Mouse (Mus musculus): ENCODE data around the gene Timm10b. TPM values are rescaled to one million over a fixed set of nuclear protein-coding genes. Genes with fewer than 3 reads are reported as not detected.

The Timm10b gene
- 70.9 and 75.0 TPM in 2 replicates for polyA plus RNA-seq (2012; rRNA removed)

DNA sequence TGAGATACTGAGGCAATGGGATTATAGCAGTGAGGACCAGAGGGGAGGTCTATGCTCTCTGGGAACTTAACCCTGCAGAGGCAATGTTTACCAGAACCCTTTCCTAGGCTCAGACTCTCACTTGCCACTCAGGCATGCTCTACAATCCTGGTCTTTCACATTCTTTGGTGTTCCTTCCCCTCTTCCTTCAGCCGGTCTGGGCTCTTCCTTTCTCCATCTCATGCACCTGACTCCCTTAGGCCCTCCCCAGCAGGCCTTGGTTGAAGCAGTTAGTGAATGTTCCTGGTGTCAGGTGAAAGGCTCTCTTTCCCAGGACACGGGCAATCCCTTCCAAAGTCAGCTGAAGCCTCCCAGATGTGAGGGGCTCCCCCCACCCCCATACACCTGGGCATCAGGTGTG, at the start of gene Timm10b:
TSS of gene Timm10b (plus strand) at position 301 of the 400 bp plus-strand sequence.

DNA sequence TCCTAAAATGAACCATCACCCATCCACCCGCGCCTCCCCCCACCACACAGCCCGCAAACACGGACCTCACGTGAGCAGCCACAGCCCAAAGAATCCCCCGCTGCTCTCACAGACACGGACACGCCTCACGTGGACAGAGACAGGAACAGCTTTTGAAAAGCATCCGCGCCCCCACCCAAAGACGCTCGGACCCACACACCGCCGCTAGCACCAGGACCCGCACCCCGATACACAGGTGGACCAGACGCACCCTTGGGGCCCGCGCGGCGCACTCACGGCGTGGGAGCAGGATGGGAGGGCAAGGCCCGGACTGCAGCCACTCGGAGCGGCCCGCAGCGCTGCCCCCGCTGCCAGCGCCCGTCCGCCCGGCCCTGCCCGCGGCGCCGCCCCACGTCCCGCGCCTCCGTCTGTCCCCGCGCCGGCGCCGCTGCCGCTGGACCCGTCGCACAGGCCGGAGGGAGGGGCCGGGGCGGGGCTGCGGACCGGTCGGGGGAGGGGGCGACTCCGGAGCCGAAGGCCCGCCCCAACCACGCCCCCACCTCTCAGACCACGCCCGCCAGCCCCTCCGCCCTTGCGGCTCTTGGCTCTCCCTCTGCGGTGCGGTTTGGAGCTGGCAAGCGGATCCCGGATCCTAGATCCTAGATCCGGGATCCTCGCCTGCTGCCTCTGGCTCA, 6.6 kb upstream of the Timm10b start, which contains the start of gene Trim3:
TSS of gene Trim3 (minus strand) at position 445 of the 674 bp plus-strand sequence.

DNA sequence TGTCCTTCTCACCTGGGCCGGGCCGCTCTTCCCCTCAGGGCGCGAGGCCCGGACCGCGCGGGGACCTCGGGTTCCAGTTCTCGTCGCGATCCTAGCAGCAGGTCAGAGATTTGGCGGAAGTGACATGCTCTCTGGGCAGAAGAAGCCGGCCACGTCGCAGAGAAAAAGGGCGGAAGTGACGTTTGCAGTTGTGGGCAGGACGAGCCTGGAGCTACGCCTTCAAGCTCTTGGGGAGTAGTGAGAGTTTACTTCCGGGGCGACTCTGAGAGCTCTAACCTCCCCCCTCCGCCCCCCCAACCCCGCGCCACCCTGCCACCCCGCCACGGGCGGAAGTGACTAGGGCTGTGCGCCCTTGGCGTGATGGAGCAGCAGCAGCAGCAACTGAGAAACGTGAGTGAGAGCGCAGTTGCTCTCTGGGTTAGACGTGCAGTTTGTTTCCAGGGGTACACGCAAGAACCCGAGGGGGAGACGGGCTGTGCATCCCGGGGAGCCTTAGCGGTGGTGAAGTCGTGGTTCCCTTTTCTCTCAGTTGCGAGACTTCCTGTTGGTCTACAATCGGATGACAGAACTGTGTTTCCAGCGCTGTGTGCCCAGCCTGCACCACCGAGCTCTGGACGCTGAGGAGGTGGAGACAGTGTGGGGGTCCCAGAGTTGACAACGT, 507 bp downstream of the Timm10b start, which contains the start of the genes Arfip2 and Gm45799:
TSS of gene Arfip2 (minus strand) at position 184 of the 661 bp plus-strand sequence.
TSS of gene Gm45799 (plus strand) at position 320 of the 661 bp plus-strand sequence.

DNA sequence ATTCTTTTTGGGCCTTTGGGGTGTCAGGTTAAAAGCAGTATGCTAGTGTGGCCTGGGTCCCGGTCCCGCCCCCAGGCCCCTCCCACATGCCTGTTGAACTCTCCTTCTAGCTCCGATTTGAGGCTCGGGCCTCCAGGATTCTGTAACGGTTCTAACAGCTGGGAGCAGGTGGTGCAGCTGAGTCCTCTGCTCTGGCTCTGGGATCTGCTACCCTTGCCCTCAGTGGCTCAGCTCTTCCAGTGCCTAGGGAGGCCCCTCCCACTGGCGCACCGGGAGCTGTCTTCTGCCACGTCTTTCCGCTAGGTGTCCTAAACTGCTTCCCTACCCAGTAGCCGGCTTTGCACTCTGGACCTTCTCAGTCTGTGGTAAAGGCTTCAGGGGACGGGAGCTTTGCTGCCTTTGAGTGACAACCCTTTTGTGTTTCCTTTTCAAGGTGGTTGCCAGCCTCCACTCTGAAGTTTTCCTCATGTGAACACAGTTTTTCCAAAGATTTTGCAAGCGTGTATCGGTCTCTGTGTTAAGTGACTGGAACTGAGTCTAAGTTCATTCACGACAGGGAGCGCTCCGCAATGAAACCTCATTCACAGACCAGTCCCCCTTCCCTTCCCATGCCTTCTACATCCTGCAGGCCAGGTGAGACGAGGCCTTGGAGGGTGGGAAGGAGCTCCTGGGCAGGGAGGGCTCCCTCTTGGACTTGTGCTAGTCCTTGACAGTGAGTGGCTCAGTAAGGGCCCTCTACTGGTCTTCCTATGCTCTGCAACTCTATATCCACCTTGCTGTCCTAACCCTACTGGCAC, 11.0 kb downstream of the Timm10b start, which contains the start of gene Dnhd1:
TSS of gene Dnhd1 (plus strand) at position 189 of the 797 bp plus-strand sequence.

Other genes with a start within 250 kb of the Timm10b start
- 11.2 and 15.3 TPM in 2 replicates for gene Fam160a2, start 240.0 kb upstream of the Timm10b start, polyA plus RNA-seq (2012; rRNA removed)
- gene Cnga4, start 235.5 kb upstream of the Timm10b start, polyA plus RNA-seq (2012; rRNA removed) = 0.02 and 0.04 TPM in 2 replicates
- not detected in 2 replicates for gene Cckbr, start 214.3 kb upstream of the Timm10b start, polyA plus RNA-seq (2012; rRNA removed)
- gene Cavin3, start 157.8 kb upstream of the Timm10b start, polyA plus RNA-seq (2012; rRNA removed) = 4.1 and 4.9 TPM in 2 replicates
- 12.1 and 14.5 TPM in 2 replicates for gene Smpd1, start 85.7 kb upstream of the Timm10b start, polyA plus RNA-seq (2012; rRNA removed)
- gene Apbb1, start 58.4 kb upstream of the Timm10b start, polyA plus RNA-seq (2012; rRNA removed) = 1.8 and 2.2 TPM in 2 replicates
- gene Hpx, start 39.9 kb upstream of the Timm10b start, polyA plus RNA-seq (2012; rRNA removed) = 798 and 850 TPM in 2 replicates
- 6.6 and 8.1 TPM in 2 replicates for gene Trim3, start 6.5 kb upstream of the Timm10b start, polyA plus RNA-seq (2012; rRNA removed)
- gene Arfip2, start 360 bp downstream of the Timm10b start, polyA plus RNA-seq (2012; rRNA removed) = 15.7 and 16.9 TPM in 2 replicates
- gene Gm45799, start 496 bp downstream of the Timm10b start, polyA plus RNA-seq (2012; rRNA removed) = 81.8 and 86.1 TPM in 2 replicates
- gene Dnhd1, start 10.8 kb downstream of the Timm10b start, polyA plus RNA-seq (2012; rRNA removed) = 0.95 and 1.00 TPM in 2 replicates
- gene Ilk, start 96.5 kb downstream of the Timm10b start, polyA plus RNA-seq (2012; rRNA removed) = 82.6 and 85.8 TPM in 2 replicates
- 6.2 and 7.0 TPM in 2 replicates for gene Rrp8, start 97.3 kb downstream of the Timm10b start, polyA plus RNA-seq (2012; rRNA removed)
- gene Taf10, start 104.3 kb downstream of the Timm10b start, polyA plus RNA-seq (2012; rRNA removed) = 138 and 148 TPM in 2 replicates
- gene Tpp1, start 112.2 kb downstream of the Timm10b start, polyA plus RNA-seq (2012; rRNA removed) = 50.3 and 54.7 TPM in 2 replicates
- 0.85 and 1.2 TPM in 2 replicates for gene Dchs1, start 147.6 kb downstream of the Timm10b start, polyA plus RNA-seq (2012; rRNA removed)
- gene Mrpl17, start 171.0 kb downstream of the Timm10b start, polyA plus RNA-seq (2012; rRNA removed) = 182 and 196 TPM in 2 replicates